Mouse (Mus musculus) kidney, adult 2 months (tissue): ENCODE measurements around the gene Pik3r5. TPM values are rescaled to one million over a fixed set of nuclear protein-coding genes. Genes with fewer than 3 reads are reported as not detected.

Source experiments
- DNase-seq: peaks from one replicate; pipeline ENCODE4 v3.0.0; 2021
- H3K27ac ChIP-seq: fragments of 200-500 bp; 2 replicates; pipeline ENCODE4 v1.5.1; 2012; ENCODE audit warnings: low read depth, low read length, control low read depth, inconsistent platforms; ENCODE audit not compliant: insufficient read depth
- H3K27me3 ChIP-seq: fragments of 200-500 bp; replicated peaks from 2 replicates; pipeline ENCODE4 v1.6.1; 2012; ENCODE audit warnings: mild to moderate bottlenecking, moderate library complexity, low read length, inconsistent platforms; ENCODE audit not compliant: control insufficient read depth, insufficient read depth
- H3K36me3 ChIP-seq: fragments of 200-500 bp; 2 replicates; pipeline ENCODE4 v1.6.1; 2012; ENCODE audit warnings: mild to moderate bottlenecking, moderate library complexity, low read length, inconsistent platforms; ENCODE audit not compliant: control insufficient read depth, insufficient read depth
- H3K4me1 ChIP-seq: fragments of 200-500 bp; 2 replicates; pipeline ENCODE4 v1.6.1; 2011; ENCODE audit warnings: low read length; ENCODE audit not compliant: control insufficient read depth, insufficient read depth
- H3K4me3 ChIP-seq: fragments of 200-500 bp; 2 replicates; pipeline ENCODE4 v1.5.1; 2011; ENCODE audit warnings: mild to moderate bottlenecking, low read depth, low read length, control low read depth; ENCODE audit not compliant: insufficient read depth
- CTCF ChIP-seq: fragments of 200-500 bp; conservative IDR thresholded peaks from 2 replicates; pipeline ENCODE4 v1.5.1; 2011; ENCODE audit warnings: low read depth, mild to moderate bottlenecking, control low read depth, low read length, moderate library complexity, mixed read lengths; ENCODE audit not compliant: insufficient read depth, insufficient read length
- POLR2A ChIP-seq: fragments of 200-500 bp; IDR thresholded peaks from one replicate; pipeline ENCODE4 v1.6.1; 2011; ENCODE audit warnings: low read depth, low read length, control low read depth
- WGBS: fragments of 180-500 bp; shearing (Covaris S2); methylation state at CpG from one replicate; pipeline ENCODE4 v1.1.7; 2018; 5-methylcytosine and 5-hydroxymethylcytosine counted together
- polyA plus RNA-seq: library from polyadenylated mRNA; depleted of rRNA; stranded (reverse); fragments of >200 nt; gene quantifications from 2 replicates; pipeline ENCODE4 v1.2.3, GENCODE M21; 2012

The Pik3r5 gene
- polyA plus RNA-seq, 1 experiment: 2.2 TPM

GRCm38 (mm10) chr11:68448356-68448755 is 16.4 kb downstream of the Pik3r5 start:
- TF ChIP-seq POLR2A: no peak
- no peak for TF ChIP-seq CTCF
- 84% methylated on average over 7 of the region's 7 CpGs for WGBS

GRCm38 (mm10) chr11:68451282-68451735 is 19.4 kb downstream of the Pik3r5 start:
- no peak overlapping the region for H3K27ac ChIP-seq
- DNase-seq: no peak
- no peaks in the 10 kb centered on the region for H3K4me1 ChIP-seq
- no peaks in the 10 kb centered on the region for H3K27me3 ChIP-seq
- TF ChIP-seq CTCF (no peak), POLR2A (no peak)
- WGBS: 48% methylated on average over 10 of the region's 10 CpGs
- no peak overlapping the region for H3K4me3 ChIP-seq
- no peaks in the 10 kb centered on the region for H3K36me3 ChIP-seq

More at GRCm38 (mm10) chr11:68448356-68448755, 16.4 kb downstream of the Pik3r5 start:
- H3K4me1 ChIP-seq: no peaks in the 10 kb centered on the region
- no peak overlapping the region for H3K4me3 ChIP-seq
- DNase-seq: no peak
- no peaks in the 10 kb centered on the region for H3K27me3 ChIP-seq
- H3K27ac ChIP-seq: no peak overlapping the region
- H3K36me3 ChIP-seq: no peaks in the 10 kb centered on the region

DNA sequence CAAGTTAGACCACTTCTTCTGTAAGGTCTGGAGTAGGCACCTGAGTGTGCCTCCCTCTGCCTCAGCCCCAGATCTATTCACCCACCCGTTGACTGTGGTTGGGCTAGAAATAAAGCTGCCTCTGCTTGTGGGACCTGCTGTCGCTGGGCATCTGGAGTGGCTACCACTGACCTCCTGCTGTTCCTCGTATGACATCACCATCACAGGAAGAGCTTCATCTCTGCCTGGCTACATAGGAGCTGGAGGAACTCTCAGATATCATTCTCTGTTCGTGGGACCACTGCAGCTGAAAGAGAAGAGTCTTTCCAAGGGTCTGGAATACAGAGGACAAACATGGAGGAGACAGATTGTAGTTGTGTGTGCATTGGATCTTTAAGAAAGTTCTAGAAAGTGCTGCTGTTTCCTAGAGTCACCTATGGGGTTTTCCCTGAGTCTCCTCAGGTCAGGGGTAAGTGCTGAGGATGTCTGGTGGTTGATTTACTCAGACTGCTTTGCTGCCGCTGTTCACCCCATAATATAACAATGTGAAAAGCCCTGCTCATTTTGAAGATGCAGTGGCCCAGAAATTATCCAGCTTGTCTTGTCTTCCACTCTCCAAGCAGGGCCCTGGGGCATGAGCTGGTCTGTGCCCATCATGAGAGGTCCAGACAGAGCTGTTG is 20.0 kb downstream of the Pik3r5 start:
- Histone ChIP-seq H3K27me3 (no peaks in the 10 kb centered on the region), H3K27ac (no peak overlapping the region), H3K4me3 (no peak overlapping the region), H3K4me1 (no peaks in the 10 kb centered on the region), H3K36me3 (no peaks in the 10 kb centered on the region)
- WGBS: 66% methylated on average over 5 of the region's 5 CpGs
- TF ChIP-seq POLR2A (no peak), CTCF (no peak)
- no peak for DNase-seq

DNA sequence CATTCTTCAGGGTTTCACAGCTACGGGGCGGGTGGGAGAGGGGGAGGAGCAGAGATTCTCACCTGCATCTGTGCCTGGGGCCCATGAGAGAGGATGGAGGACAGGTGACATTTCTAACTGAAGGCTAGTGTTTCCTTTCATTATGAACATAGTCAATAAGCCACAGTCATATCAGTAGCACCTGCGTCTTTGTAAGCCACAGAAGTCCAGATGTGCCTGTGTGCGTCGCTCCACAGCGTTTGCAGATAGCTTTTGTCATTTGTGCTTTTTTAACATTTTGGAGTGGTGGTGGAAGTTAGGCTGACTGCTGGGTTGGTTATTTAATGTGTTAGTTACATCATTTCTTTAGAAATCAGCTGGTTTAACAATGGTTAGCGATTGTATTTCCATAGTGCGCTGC is 20.8 kb downstream of the Pik3r5 start:
- Histone ChIP-seq H3K4me1 (no peaks in the 10 kb centered on the region), H3K27me3 (no peaks in the 10 kb centered on the region), H3K27ac (no peak overlapping the region), H3K36me3 (no peaks in the 10 kb centered on the region), H3K4me3 (no peak overlapping the region)
- no peak for TF ChIP-seq CTCF
- no peak for TF ChIP-seq POLR2A
- DNase-seq: no peak
- WGBS: 94% methylated on average over 8 of the region's 8 CpGs

- TF ChIP-seq CTCF (no peak), POLR2A (no peak)
- 71% methylated on average over 6 of the region's 6 CpGs for WGBS
Observed at GRCm38 (mm10) chr11:68453301-68453700, 21.4 kb downstream of the Pik3r5 start.

DNA sequence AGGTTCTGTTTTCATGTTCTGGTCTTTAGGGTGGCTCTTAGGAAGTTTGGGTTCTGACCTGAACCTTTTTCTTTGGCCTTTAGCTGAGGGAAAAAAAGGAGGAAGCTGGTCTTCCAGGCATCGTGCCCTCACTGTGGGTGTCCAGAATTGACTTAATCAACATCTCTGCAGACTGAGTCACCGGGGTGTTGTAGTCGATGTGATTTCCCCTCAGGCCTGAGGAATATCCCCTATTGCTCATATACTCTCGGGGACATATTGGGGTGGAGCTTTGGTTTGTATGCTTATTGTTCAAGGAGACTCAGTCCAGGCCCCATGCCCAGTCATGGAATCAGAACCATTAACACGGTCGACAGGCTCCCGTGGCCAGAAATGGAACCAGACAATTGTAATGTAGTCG is 26.2 kb downstream of the Pik3r5 start:
- Histone ChIP-seq H3K27ac (no peak overlapping the region), H3K36me3 (no peaks in the 10 kb centered on the region), H3K27me3 (no peaks in the 10 kb centered on the region; the same call in 1 of the 2 replicates), H3K4me1 (no peaks in the 10 kb centered on the region), H3K4me3 (no peak overlapping the region)
- 75% methylated on average over 8 of the region's 8 CpGs for WGBS
- no peak for DNase-seq
- TF ChIP-seq CTCF: no peak

More at GRCm38 (mm10) chr11:68453301-68453700, 21.4 kb downstream of the Pik3r5 start:
- no peak for DNase-seq
- H3K4me3 ChIP-seq: no peak overlapping the region
- H3K27ac ChIP-seq: no peak overlapping the region
- no peaks in the 10 kb centered on the region for H3K27me3 ChIP-seq
- no peaks in the 10 kb centered on the region for H3K4me1 ChIP-seq
- H3K36me3 ChIP-seq: no peaks in the 10 kb centered on the region

GRCm38 (mm10) chr11:68459021-68459420 is 27.1 kb downstream of the Pik3r5 start:
- H3K27me3 ChIP-seq: no peaks in the 10 kb centered on the region; the same call in 1 of the 2 replicates
- no peaks in the 10 kb centered on the region for H3K36me3 ChIP-seq
- 82% methylated on average over 5 of the region's 5 CpGs for WGBS
- no peak for DNase-seq
- TF ChIP-seq CTCF (no peak), POLR2A (no peak)
- H3K4me1 ChIP-seq: no peaks in the 10 kb centered on the region
- H3K4me3 ChIP-seq: no peak overlapping the region
- H3K27ac ChIP-seq: no peak overlapping the region

DNA sequence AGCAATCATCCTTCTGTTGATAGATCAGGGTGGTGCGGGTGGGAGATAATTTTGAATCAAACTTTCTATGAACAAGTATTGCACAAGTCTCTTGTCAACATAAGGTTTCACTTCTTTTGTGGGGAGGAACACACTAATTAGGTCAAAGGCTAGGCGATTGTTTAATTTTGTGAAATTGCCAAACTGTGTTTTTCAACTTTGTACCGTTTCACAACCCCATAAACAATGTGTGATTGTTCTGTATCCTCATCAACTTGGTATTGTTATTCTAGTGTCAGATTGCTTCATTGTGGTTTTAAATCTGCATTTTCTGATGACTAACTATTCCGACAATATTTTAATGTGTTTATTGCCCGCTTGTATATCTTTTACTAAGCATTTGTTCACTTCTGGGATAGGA is 27.6 kb downstream of the Pik3r5 start:
- H3K27me3 ChIP-seq: no peaks in the 10 kb centered on the region; the same call in 1 of the 2 replicates
- H3K4me1 ChIP-seq: no peaks in the 10 kb centered on the region
- no peak for DNase-seq
- H3K4me3 ChIP-seq: no peak overlapping the region
- TF ChIP-seq CTCF (no peak), POLR2A (no peak)
- 75% methylated on average over 5 of the region's 5 CpGs for WGBS
- H3K36me3 ChIP-seq: no peaks in the 10 kb centered on the region
- H3K27ac ChIP-seq: no peak overlapping the region
